ENCODE assay signal across 9 mouse cellular contexts in the genomic region with DNA sequence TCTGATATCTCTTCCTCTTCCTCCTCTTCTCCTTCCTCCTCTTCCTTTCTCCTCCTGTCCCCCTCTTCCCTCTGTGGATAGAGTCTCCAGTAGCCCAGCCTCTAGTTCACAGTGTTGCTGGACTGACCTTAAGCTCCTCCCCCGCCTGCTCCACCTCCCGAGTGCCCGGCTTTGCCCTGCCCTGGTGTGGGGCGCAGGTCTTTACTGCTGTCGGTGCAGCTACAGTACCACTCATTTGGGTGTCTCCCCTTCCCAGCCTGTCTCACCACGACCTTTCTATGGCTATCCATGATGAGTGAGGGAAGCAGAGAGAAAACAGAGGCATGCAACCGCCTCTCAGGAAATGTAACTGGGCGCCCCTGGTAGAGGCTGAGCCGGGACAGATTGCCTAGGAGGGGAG. TPM values are rescaled to one million over a fixed set of nuclear protein-coding genes. Genes with fewer than 3 reads are reported as not detected.
A peak's percentile ranks its signal among the peaks of the same experiment; 100 is the strongest.
DNase-seq lines count a peak whose midpoint lies in the region; ATAC-seq and TF ChIP-seq lines count a peak whose summit lies in the region.
"Had no signal": no experiment of that assay in that cellular context is flagged by ENCODE, and none has a peak within 500 bp of the region (broad histone marks: within the 10 kb centered on the region; RNA-seq: fewer than 3 reads in every experiment).

No protein-coding gene starts in this region.

- no peaks in the 10 kb centered on the region for H3K36me3 ChIP-seq in embryonic facial prominence, embryonic 12.5 days
- H3K36me3 ChIP-seq in hindbrain, embryonic 10.5 days = no peaks in the 10 kb centered on the region
- no peaks in the 10 kb centered on the region for H3K36me3 ChIP-seq in limb, embryonic 12.5 days
- H3K36me3 ChIP-seq in neural tube, embryonic 12.5 days = no peaks in the 10 kb centered on the region

- peak overlapping the region; percentile 52 for H3K9ac ChIP-seq in embryonic facial prominence, embryonic 12.5 days
- H3K9ac ChIP-seq in limb, embryonic 12.5 days (replicated peaks) = peak overlapping the region; percentile 51; the same call in 1 of the 2 replicates
- no peak overlapping the region for H3K9ac ChIP-seq in neural tube, embryonic 12.5 days

- H3K27ac ChIP-seq in layer of hippocampus, adult 2 months = peak overlapping the region; percentile 80
- peak overlapping the region; percentile 97 for H3K27ac ChIP-seq in embryonic facial prominence, embryonic 12.5 days
- peak overlapping the region; percentile 86 for H3K27ac ChIP-seq in hindbrain, embryonic 10.5 days
- peak overlapping the region; percentile 98 for H3K27ac ChIP-seq in limb, embryonic 12.5 days
- H3K27ac ChIP-seq in neural tube, embryonic 12.5 days = no peak overlapping the region

- 11% methylated on average over 9 of the region's 9 CpGs for WGBS in embryonic facial prominence, embryonic 12.5 days
- 11% methylated on average over 9 of the region's 9 CpGs for WGBS in hindbrain, embryonic 10.5 days
- WGBS in limb, embryonic 12.5 days = 11% methylated on average over 9 of the region's 9 CpGs
- WGBS in neural tube, embryonic 12.5 days = 16% methylated on average over 9 of the region's 9 CpGs

- TF ChIP-seq CTCF in layer of hippocampus, adult 2 months (conservative IDR thresholded peaks at IDR 0.05) = no peak

- H3K4me1 ChIP-seq in embryonic facial prominence, embryonic 12.5 days = peaks cover 52% of the 10 kb centered on the region
- H3K4me1 ChIP-seq in hindbrain, embryonic 10.5 days (replicated peaks) = peaks cover 66% of the 10 kb centered on the region
- H3K4me1 ChIP-seq in limb, embryonic 12.5 days (replicated peaks) = peaks cover 60% of the 10 kb centered on the region
- H3K4me1 ChIP-seq in neural tube, embryonic 12.5 days = peaks cover 43% of the 10 kb centered on the region

- no peak for ATAC-seq in embryonic facial prominence, embryonic 12.5 days (ENCODE audit: insufficient number of reproducible peaks, insufficient read depth, low FRiP score, low TSS enrichment)
- ATAC-seq in limb, embryonic 12.5 days (ENCODE audit: insufficient number of reproducible peaks, insufficient read depth, low FRiP score, low TSS enrichment, low read depth) = no peak
- no peak for ATAC-seq in neural tube, embryonic 12.5 days (ENCODE audit: low FRiP score, low read depth)

- H3K27me3 ChIP-seq in embryonic facial prominence, embryonic 12.5 days = no peaks in the 10 kb centered on the region
- H3K27me3 ChIP-seq in hindbrain, embryonic 10.5 days (ENCODE audit: insufficient read depth, poor library complexity, severe bottlenecking) = peaks cover 20% of the 10 kb centered on the region
- H3K27me3 ChIP-seq in limb, embryonic 12.5 days = no peaks in the 10 kb centered on the region
- H3K27me3 ChIP-seq in neural tube, embryonic 12.5 days (replicated peaks) = no peaks in the 10 kb centered on the region

- DNase-seq in layer of hippocampus, adult 2 months (ENCODE audit: low spot score in 2 of 2) = no peak
- no peak for DNase-seq in layer of hippocampus, adult 9-10 months (ENCODE audit: low spot score)
- peak; percentile 36 for DNase-seq in hindbrain, embryonic 10.5 days (ENCODE audit: low spot score)
- DNase-seq in thymus, postnatal 10 days (ENCODE audit: low spot score in 2 of 2) = no peak
- no peak for DNase-seq in spleen, postnatal 10 days (ENCODE audit: low spot score in 2 of 2)

- no peaks in the 10 kb centered on the region for H3K9me3 ChIP-seq in embryonic facial prominence, embryonic 12.5 days
- no peaks in the 10 kb centered on the region for H3K9me3 ChIP-seq in hindbrain, embryonic 10.5 days
- no peaks in the 10 kb centered on the region for H3K9me3 ChIP-seq in limb, embryonic 12.5 days
- H3K9me3 ChIP-seq in neural tube, embryonic 12.5 days = no peaks in the 10 kb centered on the region

- peak overlapping the region; percentile 15 for H3K4me3 ChIP-seq in layer of hippocampus, adult 2 months
- no peak overlapping the region for H3K4me3 ChIP-seq in embryonic facial prominence, embryonic 12.5 days
- H3K4me3 ChIP-seq in hindbrain, embryonic 10.5 days = peak overlapping the region; percentile 18
- peak overlapping the region; percentile 13; the same call in 1 of the 2 replicates for H3K4me3 ChIP-seq in limb, embryonic 12.5 days (replicated peaks)
- no peak overlapping the region for H3K4me3 ChIP-seq in neural tube, embryonic 12.5 days

- H3K4me2 ChIP-seq in embryonic facial prominence, embryonic 12.5 days (replicated peaks) = peak overlapping the region; percentile 40
- peak overlapping the region; percentile 53 for H3K4me2 ChIP-seq in limb, embryonic 12.5 days
- peak overlapping the region; percentile 35; the same call in 1 of the 2 replicates for H3K4me2 ChIP-seq in neural tube, embryonic 12.5 days (replicated peaks)

RNA-seq across cellular contexts. Expression of a gene that starts 5.5 kb away (rescaled TPM):
- total RNA-seq in layer of hippocampus, adult 2 months (2021) = 10 to 100 TPM in 1 of 2 experiments, 1 to 10 TPM in 1; 7.8 to 11.3 TPM
- 0.57 and 1.4 TPM in 2 replicates for polyA plus RNA-seq in embryonic facial prominence, embryonic 12.5 days (2016; fragmentation: Nextera tagmentation; extraction: Ambion mirVana)
- 0.33 and 0.47 TPM in 2 replicates for polyA plus RNA-seq in hindbrain, embryonic 10.5 days (2016; fragmentation: Nextera tagmentation; extraction: Ambion mirVana)
- 0.63 and 1.7 TPM in 2 replicates for polyA plus RNA-seq in limb, embryonic 12.5 days (2016; fragmentation: Nextera tagmentation; extraction: Ambion mirVana)
- polyA plus RNA-seq in neural tube, embryonic 12.5 days (2016; fragmentation: Nextera tagmentation; extraction: Ambion mirVana) = 0.57 and 1.3 TPM in 2 replicates
- total RNA-seq: MEL had no signal

Comparison
In these comparisons a context has a peak if more than half of its experiments do, and no peak if none do; other contexts are left out.
1. H3K4me3 ChIP-seq: peak in layer of hippocampus, adult 2 months (single experiment), hindbrain, embryonic 10.5 days (single experiment) and limb, embryonic 12.5 days (single experiment); none in embryonic facial prominence, embryonic 12.5 days (single experiment) and neural tube, embryonic 12.5 days (single experiment).
2. Peak in every context shown above with its lines, with median percentiles within 50 percentile points of each other: H3K4me2 ChIP-seq.